Mouse (Mus musculus): ENCODE data around the gene Gm37240. TPM values are rescaled to one million over a fixed set of nuclear protein-coding genes. Genes with fewer than 3 reads are reported as not detected.

Gm37240 gene
- polyA plus RNA-seq, 1 experiment, result 0.26 TPM

GRCm38 (mm10) chr3:85454001-85454400, 433.3 kb downstream of the Gm37240 start:
- no peak for DNase-seq (ENCODE audit: extremely low spot score in 1 of 2, low spot score in 1 of 2)

GRCm38 (mm10) chr3:85449461-85449860, 437.9 kb downstream of the Gm37240 start:
- DNase-seq (ENCODE audit: extremely low spot score in 1 of 2, low spot score in 1 of 2), result no peak

GRCm38 (mm10) chr3:85442781-85443180, 444.5 kb downstream of the Gm37240 start:
- DNase-seq (ENCODE audit: extremely low spot score in 1 of 2, low spot score in 1 of 2), result peak in 1 of 2 experiments; percentile 34

- no peak for DNase-seq (ENCODE audit: extremely low spot score in 1 of 2, low spot score in 1 of 2)
Observed at GRCm38 (mm10) chr3:85442261-85442660, 445.1 kb downstream of the Gm37240 start.

- no peak for DNase-seq (ENCODE audit: extremely low spot score in 1 of 2, low spot score in 1 of 2)
Observed at GRCm38 (mm10) chr3:85435406-85435805, 451.9 kb downstream of the Gm37240 start.

- no peak for DNase-seq (ENCODE audit: extremely low spot score in 1 of 2, low spot score in 1 of 2)
Observed at GRCm38 (mm10) chr3:85431208-85431607, 456.1 kb downstream of the Gm37240 start.

GRCm38 (mm10) chr3:85423376-85423997, 463.8 kb downstream of the Gm37240 start:
- no peak for DNase-seq (ENCODE audit: extremely low spot score in 1 of 2, low spot score in 1 of 2)

GRCm38 (mm10) chr3:85421403-85421802, 465.9 kb downstream of the Gm37240 start:
- DNase-seq (ENCODE audit: extremely low spot score in 1 of 2, low spot score in 1 of 2), result no peak

- DNase-seq (ENCODE audit: extremely low spot score in 1 of 2, low spot score in 1 of 2), result no peak
Observed at GRCm38 (mm10) chr3:85417663-85418062, 469.7 kb downstream of the Gm37240 start.

GRCm38 (mm10) chr3:85398841-85399240, 488.5 kb downstream of the Gm37240 start:
- DNase-seq (ENCODE audit: extremely low spot score in 1 of 2, low spot score in 1 of 2), result no peak

- DNase-seq (ENCODE audit: extremely low spot score in 1 of 2, low spot score in 1 of 2), result no peak
Observed at GRCm38 (mm10) chr3:85398483-85398835, 488.9 kb downstream of the Gm37240 start.

GRCm38 (mm10) chr3:85397816-85398482, 489.4 kb downstream of the Gm37240 start:
- DNase-seq (ENCODE audit: extremely low spot score in 1 of 2, low spot score in 1 of 2), result no peak

- DNase-seq (ENCODE audit: extremely low spot score in 1 of 2, low spot score in 1 of 2), result peak; percentile 26 to 48
Observed at GRCm38 (mm10) chr3:85393395-85393794, 493.9 kb downstream of the Gm37240 start.

GRCm38 (mm10) chr3:85391756-85392155, 495.6 kb downstream of the Gm37240 start:
- DNase-seq (ENCODE audit: extremely low spot score in 1 of 2, low spot score in 1 of 2), result no peak

GRCm38 (mm10) chr3:85391111-85391510, 496.2 kb downstream of the Gm37240 start:
- peak; percentile 85 to 88 for DNase-seq (ENCODE audit: extremely low spot score in 1 of 2, low spot score in 1 of 2)

GRCm38 (mm10) chr3:85385371-85385770, 501.9 kb downstream of the Gm37240 start:
- no peak for DNase-seq (ENCODE audit: extremely low spot score in 1 of 2, low spot score in 1 of 2)

- no peak for DNase-seq (ENCODE audit: extremely low spot score in 1 of 2, low spot score in 1 of 2)
Observed at GRCm38 (mm10) chr3:85383330-85383729, 504.0 kb downstream of the Gm37240 start.

GRCm38 (mm10) chr3:85378703-85379395, 508.5 kb downstream of the Gm37240 start:
- peak; percentile 53 to 67 for DNase-seq (ENCODE audit: extremely low spot score in 1 of 2, low spot score in 1 of 2)

GRCm38 (mm10) chr3:85377946-85378702, 509.2 kb downstream of the Gm37240 start:
- DNase-seq (ENCODE audit: extremely low spot score in 1 of 2, low spot score in 1 of 2), result no peak

GRCm38 (mm10) chr3:85377505-85377904, 509.8 kb downstream of the Gm37240 start:
- peak in 1 of 2 experiments; percentile 61 for DNase-seq (ENCODE audit: extremely low spot score in 1 of 2, low spot score in 1 of 2)

- no peak for DNase-seq (ENCODE audit: extremely low spot score in 1 of 2, low spot score in 1 of 2)
Observed at GRCm38 (mm10) chr3:85376541-85376940, 510.8 kb downstream of the Gm37240 start.

Data from frontal cortex, adult 2 months (tissue).